Mouse (Mus musculus) hindbrain, embryonic 13.5 days (tissue): ENCODE measurements around the gene Cnp. TPM values are rescaled to one million over a fixed set of nuclear protein-coding genes. Genes with fewer than 3 reads are reported as not detected.
"Not testable (repeated sequence)": the region's sequence is repeated elsewhere in the genome, so short reads cannot be mapped to it uniquely, and the experiment has no call there.

ENCODE experiments used
- ATAC-seq: fragments of 200-750 bp; cut with Nextera tagmentation; 2 replicates; pipeline ENCODE4 v1.8.0; 2017; ENCODE audit warnings: moderate TSS enrichment; ENCODE audit not compliant: low FRiP score
- H3K27ac ChIP-seq: fragments of 300-500 bp; sonication (generic); 2 replicates; pipeline ENCODE4 v1.5.1; 2015; ENCODE audit warnings: inconsistent platforms, mild to moderate bottlenecking, moderate library complexity
- H3K27me3 ChIP-seq: fragments of 300-500 bp; sonication (generic); 2 replicates; pipeline ENCODE4 v1.6.1; 2015; ENCODE audit warnings: mild to moderate bottlenecking, inconsistent platforms
- H3K36me3 ChIP-seq: fragments of 300-500 bp; sonication (generic); 2 replicates; pipeline ENCODE4 v1.6.1; 2015; ENCODE audit warnings: mild to moderate bottlenecking, inconsistent platforms
- H3K4me1 ChIP-seq: fragments of 300-500 bp; sonication (generic); replicated peaks from 2 replicates; pipeline ENCODE4 v1.6.1; 2015; ENCODE audit warnings: inconsistent platforms
- H3K4me2 ChIP-seq: fragments of 300-500 bp; sonication (generic); 2 replicates; pipeline ENCODE4 v1.6.1; 2015; ENCODE audit warnings: inconsistent platforms, mild to moderate bottlenecking, moderate library complexity
- H3K4me3 ChIP-seq: fragments of 300-500 bp; sonication (generic); 2 replicates; pipeline ENCODE4 v1.5.1; 2015; ENCODE audit warnings: mild to moderate bottlenecking, inconsistent platforms
- H3K9ac ChIP-seq: fragments of 300-500 bp; sonication (generic); 2 replicates; pipeline ENCODE4 v1.6.1; 2015; ENCODE audit warnings: mild to moderate bottlenecking, inconsistent platforms
- H3K9me3 ChIP-seq: fragments of 300-500 bp; sonication (generic); 2 replicates; pipeline ENCODE4 v1.6.1; 2016; ENCODE audit warnings: inconsistent platforms
- WGBS: fragments of 180-500 bp; shearing (Covaris S2); methylation state at CpG from one replicate; pipeline ENCODE4 v1.1.7; 2015; 5-methylcytosine and 5-hydroxymethylcytosine counted together
- polyA plus RNA-seq: library from polyadenylated mRNA; unstranded; fragments of >200 nt; fragmentation: Nextera tagmentation; extraction: Ambion mirVana; gene quantifications from 2 replicates; pipeline ENCODE4 v1.2.1, GENCODE M21; 2015

Cnp gene
- polyA plus RNA-seq, 1 experiment from 2014 or later = 34.5 TPM

GRCm38 (mm10) chr11:100579116-100579799 lies 4.6 kb downstream of the Cnp start:
- no peak for ATAC-seq
- Histone ChIP-seq H3K27me3 (no peaks in the 10 kb centered on the region), H3K4me3 (no peak overlapping the region), H3K4me2 (no peak overlapping the region), H3K4me1 (peaks cover 37% of the 10 kb centered on the region), H3K9ac (no peak overlapping the region), H3K9me3 (no peaks in the 10 kb centered on the region), H3K36me3 (peaks cover 63% of the 10 kb centered on the region), H3K27ac (no peak overlapping the region)
- WGBS = 93% methylated on average over 9 of the region's 9 CpGs

DNA sequence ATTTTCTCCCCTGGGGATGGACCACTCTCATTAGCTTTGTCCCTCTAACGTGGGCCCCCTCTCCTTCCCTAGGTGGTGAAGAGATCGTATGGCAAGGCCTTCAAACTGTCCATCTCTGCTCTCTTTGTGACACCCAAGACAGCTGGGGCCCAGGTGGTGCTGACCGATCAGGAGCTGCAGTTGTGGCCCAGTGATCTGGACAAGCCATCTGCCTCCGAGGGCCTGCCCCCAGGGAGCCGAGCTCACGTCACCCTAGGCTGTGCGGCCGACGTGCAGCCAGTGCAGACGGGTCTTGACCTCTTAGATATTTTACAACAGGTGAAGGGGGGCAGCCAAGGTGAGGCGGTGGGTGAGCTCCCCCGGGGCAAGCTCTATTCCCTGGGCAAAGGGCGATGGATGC lies 5.6 kb downstream of the Cnp start:
- no peak overlapping the region for H3K4me3 ChIP-seq
- ATAC-seq = no peak
- 85% methylated on average over 13 of the region's 13 CpGs for WGBS

DNA sequence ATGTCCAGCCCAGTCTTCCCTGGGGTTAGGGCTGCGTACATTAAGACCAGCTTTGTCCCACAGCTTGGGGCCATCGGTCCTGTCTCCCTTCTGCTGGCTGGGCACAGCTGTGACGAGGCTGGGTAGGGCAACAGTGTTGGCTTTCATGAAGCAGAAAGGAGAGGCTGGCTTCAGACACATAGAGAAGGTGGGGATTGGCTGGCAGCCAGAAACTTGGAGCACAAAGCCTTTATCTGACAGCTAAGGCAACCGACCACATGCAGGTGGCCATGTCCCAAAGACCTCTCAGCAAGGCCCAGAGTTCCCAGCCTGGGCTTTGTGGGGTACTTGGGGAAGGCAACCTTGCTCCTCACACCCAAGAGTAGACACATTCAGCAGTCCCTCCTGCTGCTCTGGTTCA lies 7.1 kb downstream of the Cnp start:
- no peak overlapping the region for H3K9ac ChIP-seq
- 0 out of 2 replicates have a peak, but pooled peaks have one; percentile 46 for ATAC-seq
- H3K4me1 ChIP-seq = peaks cover 17% of the 10 kb centered on the region
- peak overlapping the region; percentile 72 for H3K27ac ChIP-seq
- peaks cover 88% of the 10 kb centered on the region for H3K36me3 ChIP-seq
- 66% methylated on average over 4 of the region's 4 CpGs for WGBS
- H3K27me3 ChIP-seq = no peaks in the 10 kb centered on the region
- H3K9me3 ChIP-seq = no peaks in the 10 kb centered on the region
- H3K4me2 ChIP-seq = no peak overlapping the region
- H3K4me3 ChIP-seq = no peak overlapping the region

More for the DNA sequence above, 5.6 kb downstream of the Cnp start:
- Histone ChIP-seq H3K36me3 (peaks cover 73% of the 10 kb centered on the region), H3K9me3 (no peaks in the 10 kb centered on the region), H3K9ac (no peak overlapping the region), H3K27me3 (no peaks in the 10 kb centered on the region), H3K27ac (no peak overlapping the region), H3K4me2 (no peak overlapping the region), H3K4me1 (peaks cover 29% of the 10 kb centered on the region)

DNA sequence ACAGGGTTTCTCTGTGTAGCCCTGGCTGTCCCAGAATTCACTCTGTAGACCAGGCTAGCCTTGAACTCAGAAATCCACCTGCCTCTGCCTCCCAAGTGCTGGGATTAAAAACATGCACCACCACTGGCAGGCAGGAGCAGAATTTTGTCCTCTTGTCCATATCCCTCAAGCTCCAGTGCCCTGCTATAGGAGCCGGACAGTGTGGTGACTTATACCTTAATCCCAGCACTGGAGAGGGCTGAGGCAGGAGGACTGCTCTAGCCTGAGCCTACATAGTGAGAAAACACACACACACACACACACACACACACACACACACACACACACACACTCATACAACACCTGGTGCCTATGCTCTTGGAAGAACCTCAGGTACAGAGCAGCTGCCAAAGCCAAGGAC lies 7.7 kb downstream of the Cnp start:
- not testable (repeated sequence) for H3K27ac ChIP-seq, H3K27me3 ChIP-seq, H3K9ac ChIP-seq, H3K4me3 ChIP-seq, ATAC-seq, H3K4me2 ChIP-seq, H3K9me3 ChIP-seq
- Histone ChIP-seq H3K4me1 (peaks cover 17% of the 10 kb centered on the region), H3K36me3 (peaks cover 95% of the 10 kb centered on the region)
- 94% methylated on average over 1 of the region's 1 CpGs for WGBS

- Histone ChIP-seq H3K4me1 (peaks cover 15% of the 10 kb centered on the region), H3K4me3 (no peak overlapping the region), H3K27me3 (no peaks in the 10 kb centered on the region), H3K36me3 (peaks cover 99% of the 10 kb centered on the region), H3K27ac (no peak overlapping the region), H3K4me2 (no peak overlapping the region), H3K9me3 (no peaks in the 10 kb centered on the region), H3K9ac (no peak overlapping the region)
- no peak for ATAC-seq
- 97% methylated on average over 2 of the region's 2 CpGs for WGBS
Measured at GRCm38 (mm10) chr11:100582836-100583235, 8.1 kb downstream of the Cnp start.

DNA sequence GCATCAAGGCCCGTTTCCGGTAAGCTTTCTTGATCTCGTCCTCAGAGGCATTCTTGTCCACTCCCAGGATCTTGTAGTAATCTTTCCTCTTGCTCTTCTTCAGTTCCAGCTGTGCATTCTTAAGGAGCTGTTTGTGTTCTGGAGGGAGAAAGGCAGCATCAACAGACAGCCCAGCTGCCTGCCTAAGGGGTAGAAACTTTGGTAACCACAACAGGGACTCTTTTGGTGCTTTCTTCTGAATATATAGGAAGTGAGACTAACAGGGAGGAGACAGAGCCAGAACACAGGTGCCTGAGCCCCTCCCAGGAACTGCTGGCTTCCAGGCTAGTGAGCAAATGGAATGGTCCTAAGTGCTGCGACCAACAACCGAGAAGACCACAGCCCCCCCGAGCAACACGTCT lies 9.9 kb downstream of the Cnp start:
- no peak overlapping the region for H3K9ac ChIP-seq
- no peaks in the 10 kb centered on the region for H3K27me3 ChIP-seq
- peaks cover 8% of the 10 kb centered on the region for H3K4me1 ChIP-seq
- ATAC-seq = no peak
- peaks cover 100% of the 10 kb centered on the region for H3K36me3 ChIP-seq
- H3K4me2 ChIP-seq = no peak overlapping the region
- H3K27ac ChIP-seq = no peak overlapping the region
- no peak overlapping the region for H3K4me3 ChIP-seq
- H3K9me3 ChIP-seq = no peaks in the 10 kb centered on the region
- WGBS = 85% methylated on average over 7 of the region's 7 CpGs

DNA sequence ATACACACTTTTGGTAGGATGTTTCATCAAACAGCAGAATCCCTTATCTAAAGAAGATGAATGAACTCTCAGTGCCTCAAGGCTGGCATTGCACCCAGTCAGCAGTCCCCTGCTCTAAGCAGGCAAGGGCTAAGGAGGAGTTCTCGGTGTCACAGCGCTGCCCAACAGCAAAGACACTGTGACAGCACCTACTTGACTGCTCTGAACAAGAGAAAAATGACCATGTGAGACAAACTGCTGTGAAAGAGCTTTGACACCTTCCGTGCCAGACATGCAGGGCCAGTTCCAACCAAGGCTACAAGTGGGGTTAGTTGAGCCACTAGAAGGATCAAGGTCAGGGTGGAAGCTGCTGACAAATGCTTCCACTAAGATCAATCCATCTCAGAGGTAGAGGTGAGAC lies 10.4 kb downstream of the Cnp start:
- no peak for ATAC-seq
- 93% methylated on average over 3 of the region's 3 CpGs for WGBS
- H3K9me3 ChIP-seq = no peaks in the 10 kb centered on the region
- no peaks in the 10 kb centered on the region for H3K27me3 ChIP-seq
- H3K4me3 ChIP-seq = no peak overlapping the region
- H3K36me3 ChIP-seq = peaks cover 100% of the 10 kb centered on the region
- no peak overlapping the region for H3K27ac ChIP-seq
- H3K4me2 ChIP-seq = no peak overlapping the region
- no peak overlapping the region for H3K9ac ChIP-seq
- H3K4me1 ChIP-seq = peaks cover 8% of the 10 kb centered on the region

DNA sequence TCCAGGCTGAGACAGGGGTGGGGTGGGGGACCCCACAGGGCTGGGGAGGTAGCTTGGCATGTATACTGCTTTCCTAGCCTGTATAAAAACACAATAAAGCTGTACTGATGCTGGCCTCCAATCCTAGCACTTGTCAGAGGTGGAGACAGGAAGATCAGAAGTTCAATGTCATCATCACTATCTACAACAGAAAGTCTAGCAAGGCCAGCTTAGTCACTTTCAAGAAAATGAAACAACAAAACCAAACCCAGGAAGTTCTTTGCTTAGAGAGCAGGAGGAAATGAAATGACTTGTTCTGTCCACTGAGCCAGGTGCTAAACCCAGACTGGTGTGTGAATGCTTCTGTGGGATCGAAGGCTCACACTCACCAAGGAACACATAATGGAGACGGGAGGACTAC lies 13.8 kb downstream of the Cnp start:
- H3K27ac ChIP-seq = no peak overlapping the region
- no peak overlapping the region for H3K4me2 ChIP-seq
- H3K4me1 ChIP-seq = no peaks in the 10 kb centered on the region
- no peaks in the 10 kb centered on the region for H3K9me3 ChIP-seq
- peaks cover 99% of the 10 kb centered on the region for H3K36me3 ChIP-seq
- H3K27me3 ChIP-seq = no peaks in the 10 kb centered on the region
- H3K4me3 ChIP-seq = no peak overlapping the region
- 98% methylated on average over 2 of the region's 2 CpGs for WGBS
- ATAC-seq = no peak
- H3K9ac ChIP-seq = no peak overlapping the region

DNA sequence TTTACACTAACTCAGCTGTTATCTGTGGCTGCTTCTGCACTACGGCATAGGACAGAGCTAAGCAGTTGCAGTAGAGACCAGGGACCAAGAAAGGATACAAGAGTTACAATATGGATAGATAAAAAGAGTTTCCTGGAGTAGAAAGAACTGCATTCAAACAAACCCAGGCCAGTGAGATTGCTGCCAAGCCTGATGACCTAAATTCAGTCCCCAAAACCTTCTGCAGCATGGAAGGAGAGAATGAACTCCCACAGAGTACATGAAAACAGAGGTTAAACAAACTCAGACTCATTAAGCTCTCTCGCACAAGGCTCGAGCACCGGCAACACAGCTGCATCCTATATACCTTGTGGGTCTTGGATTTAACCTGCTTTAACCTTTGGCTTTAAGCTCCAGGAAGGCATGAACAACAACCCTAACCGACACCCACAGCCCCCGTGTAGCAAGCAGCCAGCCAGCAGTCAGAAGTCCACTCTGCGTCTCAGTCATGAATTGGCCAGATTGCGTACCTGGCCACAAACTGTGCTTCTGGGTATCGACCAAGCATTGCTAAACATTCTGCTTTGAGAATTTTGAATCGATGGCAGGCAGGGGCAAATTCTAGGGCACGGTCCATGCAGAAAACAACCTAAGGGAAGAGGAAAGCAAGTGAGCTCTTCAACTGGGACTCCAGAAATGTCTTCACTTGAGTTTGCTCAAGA lies 17.8 kb downstream of the Cnp start:
- Histone ChIP-seq H3K4me3 (no peak overlapping the region), H3K4me2 (no peak overlapping the region), H3K27ac (no peak overlapping the region), H3K4me1 (no peaks in the 10 kb centered on the region), H3K27me3 (no peaks in the 10 kb centered on the region), H3K36me3 (peaks cover 98% of the 10 kb centered on the region), H3K9ac (no peak overlapping the region), H3K9me3 (no peaks in the 10 kb centered on the region)
- WGBS = 93% methylated on average over 11 of the region's 11 CpGs
- no peak for ATAC-seq

- H3K27me3 ChIP-seq = no peaks in the 10 kb centered on the region
- no peak overlapping the region for H3K27ac ChIP-seq
- H3K36me3 ChIP-seq = peaks cover 98% of the 10 kb centered on the region
- no peaks in the 10 kb centered on the region for H3K4me1 ChIP-seq
- no peak overlapping the region for H3K9ac ChIP-seq
- WGBS = 92% methylated on average over 7 of the region's 7 CpGs
- no peak for ATAC-seq
- no peak overlapping the region for H3K4me3 ChIP-seq
- H3K4me2 ChIP-seq = no peak overlapping the region
- no peaks in the 10 kb centered on the region for H3K9me3 ChIP-seq
Measured at GRCm38 (mm10) chr11:100594608-100595007, 19.9 kb downstream of the Cnp start.

DNA sequence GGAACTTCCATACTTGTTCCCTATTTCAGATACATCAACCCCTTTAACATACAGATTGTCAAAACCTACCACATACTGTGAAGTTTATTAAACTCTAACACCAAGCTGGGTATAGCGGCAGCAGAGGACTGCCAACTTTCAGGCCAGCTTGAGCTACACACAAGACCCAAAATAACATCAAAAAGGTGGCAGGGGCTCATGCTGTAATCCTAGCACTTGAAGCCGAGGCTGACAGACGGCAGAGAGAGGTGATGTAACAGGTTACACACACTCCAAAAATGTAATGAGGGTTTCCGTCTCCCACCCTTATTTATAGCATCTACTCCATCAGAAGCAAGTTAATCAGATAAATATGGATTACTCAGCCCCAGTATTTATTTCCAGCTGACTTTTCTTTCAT lies 20.8 kb downstream of the Cnp start:
- no peak overlapping the region for H3K9ac ChIP-seq
- H3K27me3 ChIP-seq = no peaks in the 10 kb centered on the region
- H3K4me3 ChIP-seq = no peak overlapping the region
- H3K27ac ChIP-seq = no peak overlapping the region
- 86% methylated on average over 4 of the region's 4 CpGs for WGBS
- peaks cover 99% of the 10 kb centered on the region for H3K36me3 ChIP-seq
- no peaks in the 10 kb centered on the region for H3K4me1 ChIP-seq
- H3K9me3 ChIP-seq = no peaks in the 10 kb centered on the region
- ATAC-seq = no peak
- no peak overlapping the region for H3K4me2 ChIP-seq

GRCm38 (mm10) chr11:100598074-100598473 lies 23.4 kb downstream of the Cnp start:
- H3K9me3 ChIP-seq = no peaks in the 10 kb centered on the region
- H3K9ac ChIP-seq = no peak overlapping the region
- 95% methylated on average over 4 of the region's 4 CpGs for WGBS
- H3K4me2 ChIP-seq = no peak overlapping the region
- H3K27me3 ChIP-seq = no peaks in the 10 kb centered on the region
- H3K27ac ChIP-seq = no peak overlapping the region
- peaks cover 89% of the 10 kb centered on the region for H3K36me3 ChIP-seq
- ATAC-seq = no peak
- no peaks in the 10 kb centered on the region for H3K4me1 ChIP-seq
- no peak overlapping the region for H3K4me3 ChIP-seq

GRCm38 (mm10) chr11:100601372-100601771 lies 26.7 kb downstream of the Cnp start:
- 98% methylated on average over 3 of the region's 3 CpGs for WGBS
- ATAC-seq = no peak
- Histone ChIP-seq H3K36me3 (peaks cover 60% of the 10 kb centered on the region), H3K9ac (no peak overlapping the region), H3K4me2 (no peak overlapping the region), H3K4me1 (peaks cover 15% of the 10 kb centered on the region), H3K27ac (no peak overlapping the region), H3K4me3 (no peak overlapping the region), H3K9me3 (no peaks in the 10 kb centered on the region), H3K27me3 (no peaks in the 10 kb centered on the region)
